Mouse (Mus musculus): ENCODE measurements around the gene Med31. TPM values are rescaled to one million over a fixed set of nuclear protein-coding genes. Genes with fewer than 3 reads are reported as not detected.

The Med31 gene
- total and polyA plus RNA-seq, 3 experiments: 21.7 to 33.4 (median 25.5) TPM

- in situ Hi-C loops (cut with MboI; ENCODE audit: low pct_ligation_motif_present, low pct_unique_long_range_greater_than_20kb, low sequenced_read_pairs): no loop called here
- Histone ChIP-seq H3K27me3 (replicated peaks) (peaks cover 61% of the 10 kb centered on the region), H3K4me1 (ENCODE audit: control insufficient read depth in 1 of 2, insufficient read depth in 2 of 2) (peaks cover 0 to 9% of the 10 kb centered on the region in 2 experiments; a peak in 2 of 4 replicates), H3K9me3 (replicated peaks; ENCODE audit: low read length) (no peaks in the 10 kb centered on the region), H3K4me2 (ENCODE audit: insufficient read depth, low read depth, poor library complexity, severe bottlenecking) (no peak overlapping the region), H3K27ac (ENCODE audit: insufficient read depth, low read depth) (no peak overlapping the region), H3K36me3 (replicated peaks in 1 of 2; ENCODE audit: control insufficient read depth in 1 of 2, insufficient read depth in 1 of 2, low read length in 1 of 2) (no peaks in the 10 kb centered on the region), H3K9ac (ENCODE audit: insufficient read depth, low read depth) (no peak overlapping the region), H3K79me2 (replicated peaks; ENCODE audit: control insufficient read depth, extremely low read depth, insufficient read depth, poor library complexity, severe bottlenecking) (no peaks in the 10 kb centered on the region), H3K4me3 (replicated peaks in 1 of 3; ENCODE audit: low read depth in 2 of 3, low read length in 2 of 3, poor library complexity in 1 of 3) (no peak overlapping the region)
- DNase-seq (ENCODE audit: extremely low read depth): no peak
- dilution Hi-C loops (cut with MboI; ENCODE audit: extremely low pct_ligation_motif_present, extremely low pct_unique_long_range_greater_than_20kb, low sequenced_read_pairs): no loop called here
- no peak for TF ChIP-seq RAD21 (IDR thresholded peaks at IDR 0.05; ENCODE audit: low read depth, low read length)
- no peak for TF ChIP-seq USF2 (conservative IDR thresholded peaks at IDR 0.05; ENCODE audit: low read depth, low read length)
- TF ChIP-seq NRF1 (IDR thresholded peaks at IDR 0.05; ENCODE audit: low read depth, low read length): no peak
- TF ChIP-seq ZC3H11A (IDR thresholded peaks at IDR 0.05; ENCODE audit: low read depth, low read length): no peak
- no peak for TF ChIP-seq RCOR1 (conservative IDR thresholded peaks at IDR 0.05; ENCODE audit: low read depth, low read length)
- no peak for TF ChIP-seq HCFC1 (IDR thresholded peaks at IDR 0.05; ENCODE audit: low read depth, low read length)
Observed at GRCm38 (mm10) chr11:72256441-72256840, 41.0 kb upstream of the Med31 start.

GRCm38 (mm10) chr11:72255629-72256028 is 40.2 kb upstream of the Med31 start:
- in situ Hi-C loops (cut with MboI; ENCODE audit: low pct_ligation_motif_present, low pct_unique_long_range_greater_than_20kb, low sequenced_read_pairs) (no loop called here), dilution Hi-C loops (cut with MboI; ENCODE audit: extremely low pct_ligation_motif_present, extremely low pct_unique_long_range_greater_than_20kb, low sequenced_read_pairs) (no loop called here)
- Histone ChIP-seq H3K27ac (ENCODE audit: insufficient read depth, low read depth) (no peak overlapping the region), H3K4me3 (replicated peaks in 1 of 3; ENCODE audit: low read depth in 2 of 3, low read length in 2 of 3, poor library complexity in 1 of 3) (no peak overlapping the region), H3K4me1 (ENCODE audit: control insufficient read depth in 1 of 2, insufficient read depth in 2 of 2) (peaks cover 0 to 9% of the 10 kb centered on the region in 2 experiments; a peak in 2 of 4 replicates), H3K79me2 (replicated peaks; ENCODE audit: control insufficient read depth, extremely low read depth, insufficient read depth, poor library complexity, severe bottlenecking) (no peaks in the 10 kb centered on the region), H3K4me2 (ENCODE audit: insufficient read depth, low read depth, poor library complexity, severe bottlenecking) (no peak overlapping the region), H3K27me3 (replicated peaks) (peaks cover 60% of the 10 kb centered on the region), H3K9me3 (replicated peaks; ENCODE audit: low read length) (no peaks in the 10 kb centered on the region), H3K9ac (ENCODE audit: insufficient read depth, low read depth) (no peak overlapping the region), H3K36me3 (replicated peaks in 1 of 2; ENCODE audit: control insufficient read depth in 1 of 2, insufficient read depth in 1 of 2, low read length in 1 of 2) (no peaks in the 10 kb centered on the region)
- no peak for TF ChIP-seq GABPA (IDR thresholded peaks at IDR 0.05; ENCODE audit: insufficient replicate concordance, low read depth, low read length)
- TF ChIP-seq USF1 (IDR thresholded peaks at IDR 0.05; ENCODE audit: low read depth, low read length): no peak
- no peak for TF ChIP-seq ZNF384 (IDR thresholded peaks at IDR 0.05; ENCODE audit: low read depth, low read length)
- TF ChIP-seq SIN3A (IDR thresholded peaks at IDR 0.05; ENCODE audit: low read length): no peak
- TF ChIP-seq ZMIZ1 (IDR thresholded peaks at IDR 0.05; ENCODE audit: low read depth, low read length): no peak
- no peak for TF ChIP-seq CHD1 (IDR thresholded peaks at IDR 0.05; ENCODE audit: low read depth, low read length)
- no peak for TF ChIP-seq MYC (IDR thresholded peaks at IDR 0.05; ENCODE audit: low read depth, low read length)
- TF ChIP-seq MAFK (IDR thresholded peaks at IDR 0.05; ENCODE audit: insufficient replicate concordance, low read length): no peak
- TF ChIP-seq MAX (IDR thresholded peaks at IDR 0.05; ENCODE audit: low read length): no peak
- no peak for TF ChIP-seq POLR2A (IDR thresholded peaks at IDR 0.05; ENCODE audit: low read depth, low read length)
- no peak for TF ChIP-seq UBTF (IDR thresholded peaks at IDR 0.05; ENCODE audit: low read depth, low read length)
- TF ChIP-seq EP300 (IDR thresholded peaks at IDR 0.05; ENCODE audit: low read length): no peak
- TF ChIP-seq POLR2AphosphoS2 (IDR thresholded peaks at IDR 0.05; ENCODE audit: low read depth, low read length): no peak
- TF ChIP-seq MXI1 (IDR thresholded peaks at IDR 0.05; ENCODE audit: low read depth, low read length): no peak
- no peak for TF ChIP-seq PAX5 (IDR thresholded peaks at IDR 0.05; ENCODE audit: low read length)
- no peak for TF ChIP-seq IRF4 (IDR thresholded peaks at IDR 0.05; ENCODE audit: low read depth, low read length)
- no peak for TF ChIP-seq RAD21 (IDR thresholded peaks at IDR 0.05; ENCODE audit: low read depth, low read length)
- TF ChIP-seq ETS1 (conservative IDR thresholded peaks at IDR 0.05; ENCODE audit: low read depth, low read length): no peak
- no peak for TF ChIP-seq HCFC1 (IDR thresholded peaks at IDR 0.05; ENCODE audit: low read depth, low read length)
- TF ChIP-seq E2F4 (IDR thresholded peaks at IDR 0.05; ENCODE audit: insufficient replicate concordance, low read depth, low read length): no peak
- DNase-seq (ENCODE audit: extremely low read depth): no peak
